Mouse (Mus musculus) limb, embryonic 11.5 days (tissue): Measurements from ENCODE around the gene Snx30. TPM values are rescaled to one million over a fixed set of nuclear protein-coding genes. Genes with fewer than 3 reads are reported as not detected.

Experiments used
- ATAC-seq: fragments of 200-750 bp; cut with Nextera tagmentation; 2 replicates; pipeline ENCODE4 v1.8.0; 2017; ENCODE audit warnings: low read depth; ENCODE audit not compliant: insufficient number of reproducible peaks, low FRiP score, low TSS enrichment
- DNase-seq: peaks from one replicate; pipeline ENCODE4 v3.0.0-alpha.2; 2015; ENCODE audit warnings: low spot score
- H3K27ac ChIP-seq: fragments of 300-500 bp; sonication (generic); replicated peaks from 2 replicates; pipeline ENCODE4 v1.5.1; 2014; ENCODE audit warnings: low read depth, mild to moderate bottlenecking, low read length
- H3K27me3 ChIP-seq: fragments of 300-500 bp; sonication (generic); 2 replicates; pipeline ENCODE4 v1.6.1; 2014; ENCODE audit warnings: mild to moderate bottlenecking, low read length, mixed read lengths; ENCODE audit not compliant: control insufficient read depth, insufficient read depth
- H3K36me3 ChIP-seq: fragments of 300-500 bp; sonication (generic); 2 replicates; pipeline ENCODE4 v1.6.1; 2014; ENCODE audit warnings: mild to moderate bottlenecking, low read length, moderate library complexity, mixed read lengths; ENCODE audit not compliant: control insufficient read depth, insufficient read depth
- H3K4me1 ChIP-seq: fragments of 300-500 bp; sonication (generic); 2 replicates; pipeline ENCODE4 v1.6.1; 2014; ENCODE audit warnings: low read length, mixed read lengths; ENCODE audit not compliant: control insufficient read depth, insufficient read depth
- H3K4me2 ChIP-seq: fragments of 300-500 bp; sonication (generic); 2 replicates; pipeline ENCODE4 v1.6.1; 2014; ENCODE audit warnings: low read depth, mild to moderate bottlenecking, moderate library complexity; ENCODE audit not compliant: severe bottlenecking
- H3K4me3 ChIP-seq: fragments of 300-500 bp; sonication (generic); 2 replicates; pipeline ENCODE4 v1.5.1; 2014; ENCODE audit warnings: low read depth, low read length
- H3K9ac ChIP-seq: fragments of 300-500 bp; sonication (generic); 2 replicates; pipeline ENCODE4 v1.6.1; 2014; ENCODE audit warnings: mild to moderate bottlenecking, low read length
- H3K9me3 ChIP-seq: fragments of 300-500 bp; sonication (generic); 2 replicates; pipeline ENCODE4 v1.6.1; 2016; ENCODE audit warnings: low read length; ENCODE audit not compliant: control insufficient read depth
- WGBS: fragments of 180-500 bp; shearing (Covaris S2); extraction: QIAGEN DNeasy Blood & Tissue Kit; methylation state at CpG from one replicate; pipeline ENCODE4 v1.1.7; 2014; 5-methylcytosine and 5-hydroxymethylcytosine counted together
- polyA plus RNA-seq: library from polyadenylated mRNA; unstranded; fragments of >200 nt; fragmentation: Nextera tagmentation; extraction: Ambion mirVana; gene quantifications from 2 replicates; pipeline ENCODE4 v1.2.1, GENCODE M21; 2014

Gene Snx30
- polyA plus RNA-seq, 1 experiment from 2014 or later, result 6.4 TPM

GRCm38 (mm10) chr4:59815121-59815810, 9.6 kb downstream of the Snx30 start:
- H3K9me3 ChIP-seq, result no peaks in the 10 kb centered on the region
- no peak overlapping the region for H3K4me2 ChIP-seq
- DNase-seq (no peak), ATAC-seq (no peak)
- no peak overlapping the region for H3K27ac ChIP-seq
- H3K36me3 ChIP-seq, result no peaks in the 10 kb centered on the region
- H3K4me1 ChIP-seq, result 0 out of 2 replicates have a peak, but pooled peaks cover 4% of the 10 kb centered on the region
- no peaks in the 10 kb centered on the region for H3K27me3 ChIP-seq
- H3K9ac ChIP-seq, result no peak overlapping the region
- WGBS, result 82% methylated on average over 4 of the region's 4 CpGs
- H3K4me3 ChIP-seq, result no peak overlapping the region

- ATAC-seq (no peak), DNase-seq (no peak)
- Histone ChIP-seq H3K4me1 (0 out of 2 replicates have a peak, but pooled peaks cover 4% of the 10 kb centered on the region), H3K4me2 (no peak overlapping the region), H3K4me3 (no peak overlapping the region), H3K27me3 (no peaks in the 10 kb centered on the region), H3K9ac (no peak overlapping the region), H3K9me3 (no peaks in the 10 kb centered on the region), H3K27ac (no peak overlapping the region), H3K36me3 (no peaks in the 10 kb centered on the region)
- WGBS, result 69% methylated on average over 5 of the region's 5 CpGs
Observed at GRCm38 (mm10) chr4:59816016-59816415, 10.4 kb downstream of the Snx30 start.

GRCm38 (mm10) chr4:59816477-59816876, 10.8 kb downstream of the Snx30 start:
- Histone ChIP-seq H3K27me3 (no peaks in the 10 kb centered on the region), H3K9ac (no peak overlapping the region), H3K4me3 (no peak overlapping the region), H3K36me3 (no peaks in the 10 kb centered on the region), H3K4me1 (0 out of 2 replicates have a peak, but pooled peaks cover 4% of the 10 kb centered on the region), H3K27ac (no peak overlapping the region), H3K4me2 (no peak overlapping the region), H3K9me3 (no peaks in the 10 kb centered on the region)
- no peak for ATAC-seq
- WGBS, result 77% methylated on average over 9 of the region's 9 CpGs
- no peak for DNase-seq

- 70% methylated on average over 5 of the region's 5 CpGs for WGBS
- Histone ChIP-seq H3K27me3 (no peaks in the 10 kb centered on the region), H3K4me3 (no peak overlapping the region), H3K4me1 (0 out of 2 replicates have a peak, but pooled peaks cover 4% of the 10 kb centered on the region), H3K9me3 (no peaks in the 10 kb centered on the region), H3K9ac (no peak overlapping the region), H3K4me2 (no peak overlapping the region), H3K36me3 (no peaks in the 10 kb centered on the region), H3K27ac (no peak overlapping the region)
- DNase-seq (no peak), ATAC-seq (no peak)
Observed at GRCm38 (mm10) chr4:59817790-59818189, 12.2 kb downstream of the Snx30 start.

- Histone ChIP-seq H3K27me3 (no peaks in the 10 kb centered on the region), H3K9me3 (no peaks in the 10 kb centered on the region), H3K4me2 (no peak overlapping the region), H3K27ac (no peak overlapping the region), H3K4me3 (no peak overlapping the region), H3K9ac (no peak overlapping the region), H3K4me1 (0 out of 2 replicates have a peak, but pooled peaks cover 4% of the 10 kb centered on the region), H3K36me3 (no peaks in the 10 kb centered on the region)
- 88% methylated on average over 10 of the region's 10 CpGs for WGBS
- ATAC-seq (no peak), DNase-seq (no peak)
Observed at GRCm38 (mm10) chr4:59818498-59818897, 12.9 kb downstream of the Snx30 start.

GRCm38 (mm10) chr4:59819054-59819472, 13.4 kb downstream of the Snx30 start:
- Histone ChIP-seq H3K4me3 (no peak overlapping the region), H3K36me3 (no peaks in the 10 kb centered on the region), H3K4me2 (no peak overlapping the region), H3K4me1 (0 out of 2 replicates have a peak, but pooled peaks cover 4% of the 10 kb centered on the region), H3K27ac (no peak overlapping the region), H3K27me3 (no peaks in the 10 kb centered on the region), H3K9ac (no peak overlapping the region), H3K9me3 (no peaks in the 10 kb centered on the region)
- ATAC-seq, result no peak
- no peak for DNase-seq
- 73% methylated on average over 7 of the region's 7 CpGs for whole genome bisulfite sequencing

- DNase-seq (no peak), ATAC-seq (no peak)
- Histone ChIP-seq H3K4me2 (no peak overlapping the region), H3K36me3 (no peaks in the 10 kb centered on the region), H3K27me3 (no peaks in the 10 kb centered on the region), H3K27ac (no peak overlapping the region), H3K4me1 (0 out of 2 replicates have a peak, but pooled peaks cover 4% of the 10 kb centered on the region), H3K9ac (no peak overlapping the region), H3K9me3 (no peaks in the 10 kb centered on the region), H3K4me3 (no peak overlapping the region)
- WGBS, result 59% methylated on average over 12 of the region's 12 CpGs
Observed at GRCm38 (mm10) chr4:59819477-59820022, 13.9 kb downstream of the Snx30 start.

- Histone ChIP-seq H3K27ac (no peak overlapping the region), H3K9me3 (no peaks in the 10 kb centered on the region), H3K36me3 (no peaks in the 10 kb centered on the region), H3K27me3 (no peaks in the 10 kb centered on the region), H3K4me2 (no peak overlapping the region), H3K4me3 (no peak overlapping the region), H3K9ac (no peak overlapping the region), H3K4me1 (0 out of 2 replicates have a peak, but pooled peaks cover 4% of the 10 kb centered on the region)
- ATAC-seq (no peak), DNase-seq (no peak)
- 93% methylated on average over 1 of the region's 1 CpGs for WGBS
Observed at GRCm38 (mm10) chr4:59821516-59821915, 15.9 kb downstream of the Snx30 start.
